Mouse (Mus musculus) A20 (cell line): ENCODE measurements around the gene Bicc1.
"Not testable (repeated sequence)": the region's sequence is repeated elsewhere in the genome, so short reads cannot be mapped to it uniquely, and the experiment has no call there.

Experiments
- DNase-seq: peaks from one replicate; pipeline ENCODE4 v3.0.0-alpha.2; 2011; ENCODE audit warnings: low read depth, low spot score

Gene Bicc1

GRCm38 (mm10) chr10:70998136-70998535 is 161.4 kb downstream of the Bicc1 start:
- DNase-seq, result no peak

- no peak for DNase-seq
Observed at GRCm38 (mm10) chr10:70996051-70996450, 163.4 kb downstream of the Bicc1 start.

- DNase-seq, result no peak
Observed at GRCm38 (mm10) chr10:70994135-70994497, 165.4 kb downstream of the Bicc1 start.

GRCm38 (mm10) chr10:70993497-70994134 is 165.9 kb downstream of the Bicc1 start:
- DNase-seq, result no peak

- no peak for DNase-seq
Observed at GRCm38 (mm10) chr10:70987396-70987795, 172.1 kb downstream of the Bicc1 start.

GRCm38 (mm10) chr10:70983036-70983670 is 176.3 kb downstream of the Bicc1 start:
- DNase-seq, result no peak

- no peak for DNase-seq
Observed at GRCm38 (mm10) chr10:70982156-70982555, 177.3 kb downstream of the Bicc1 start.

- no peak for DNase-seq
Observed at GRCm38 (mm10) chr10:70979657-70980056, 179.8 kb downstream of the Bicc1 start.

GRCm38 (mm10) chr10:70977141-70977540 is 182.4 kb downstream of the Bicc1 start:
- DNase-seq, result no peak

GRCm38 (mm10) chr10:70976633-70977032 is 182.9 kb downstream of the Bicc1 start:
- no peak for DNase-seq

- DNase-seq, result no peak
Observed at GRCm38 (mm10) chr10:70971156-70971555, 188.3 kb downstream of the Bicc1 start.

- DNase-seq, result no peak
Observed at GRCm38 (mm10) chr10:70968848-70969683, 190.4 kb downstream of the Bicc1 start.

GRCm38 (mm10) chr10:70966642-70967345 is 192.7 kb downstream of the Bicc1 start:
- no peak for DNase-seq

- no peak for DNase-seq
Observed at GRCm38 (mm10) chr10:70964706-70965105, 194.8 kb downstream of the Bicc1 start.

- DNase-seq, result peak; percentile 24
Observed at GRCm38 (mm10) chr10:70963599-70964193, 195.8 kb downstream of the Bicc1 start.

GRCm38 (mm10) chr10:70961641-70962040 is 197.9 kb downstream of the Bicc1 start:
- DNase-seq, result no peak

GRCm38 (mm10) chr10:70960396-70960795 is 199.1 kb downstream of the Bicc1 start:
- DNase-seq, result not testable (repeated sequence)

GRCm38 (mm10) chr10:70952770-70953147 is 206.7 kb downstream of the Bicc1 start:
- DNase-seq, result no peak

GRCm38 (mm10) chr10:70952056-70952769 is 207.3 kb downstream of the Bicc1 start:
- no peak for DNase-seq

- no peak for DNase-seq
Observed at GRCm38 (mm10) chr10:70950105-70950424, 209.4 kb downstream of the Bicc1 start.
